8 mouse cellular contexts compared by ENCODE assay signal in genomic region chr1:91540271-91540826, GRCm38 (mm10). TPM values are rescaled to one million over a fixed set of nuclear protein-coding genes. Genes with fewer than 3 reads are reported as not detected.
DNase-seq lines count a peak whose midpoint lies in the region; ATAC-seq lines count a peak whose summit lies in the region.

Gene Asb1, plus strand, starts transcription at chr1:91540544.

- H3K4me1 ChIP-seq in hindbrain, embryonic 11.5 days (replicated peaks; ENCODE audit: control insufficient read depth, insufficient read depth, low read length): 0 out of 2 replicates have a peak, but pooled peaks cover 5% of the 10 kb centered on the region

- peaks cover 13% of the 10 kb centered on the region for H3K27me3 ChIP-seq in hindbrain, embryonic 11.5 days (ENCODE audit: control insufficient read depth, insufficient read depth, low read length)

- H3K4me3 ChIP-seq in hindbrain, embryonic 11.5 days (ENCODE audit: low read depth, low read length): peak within 1 kb of the TSS; percentile 78

- H3K9ac ChIP-seq in hindbrain, embryonic 11.5 days (ENCODE audit: low read depth, low read length): peak within 1 kb of the TSS; percentile 69

- H3K36me3 ChIP-seq in hindbrain, embryonic 11.5 days (ENCODE audit: control insufficient read depth, insufficient read depth, low read length): no peaks in the 10 kb centered on the region

- H3K9me3 ChIP-seq in hindbrain, embryonic 11.5 days (ENCODE audit: control insufficient read depth, low read length): no peaks in the 10 kb centered on the region

- peak within 1 kb of the TSS; percentile 80 for H3K4me2 ChIP-seq in hindbrain, embryonic 11.5 days (replicated peaks; ENCODE audit: low read depth, low read length)

- under 1% methylated on average over 41 of the region's 41 CpGs for WGBS in hindbrain, embryonic 11.5 days

- peak; percentile 99 for DNase-seq in Muller cell, postnatal 12 days (ENCODE audit: inconsistent ontology term)
- DNase-seq in cerebellum, adult 9-11 months: peak; percentile 93
- DNase-seq in frontal cortex, adult 2 months (ENCODE audit: extremely low spot score in 1 of 2, low spot score in 1 of 2): peak; percentile 94 to 95
- peak; percentile 100 for DNase-seq in hindbrain, embryonic 11.5 days (ENCODE audit: low spot score)
- DNase-seq in layer of hippocampus, postnatal 10 days (ENCODE audit: low spot score in 2 of 2): peak; percentile 85 to 91
- DNase-seq in lung, postnatal 10 days: peak; percentile 98
- peak; percentile 92 for DNase-seq in ovary, postnatal 36 days (ENCODE audit: low spot score)
- DNase-seq in thymus, postnatal 25 days: peak; percentile 88

- peak within 1 kb of the TSS; percentile 62 for H3K27ac ChIP-seq in hindbrain, embryonic 11.5 days (ENCODE audit: low read depth, low read length)

- peak; percentile 98 for ATAC-seq in hindbrain, embryonic 11.5 days (ENCODE audit: low FRiP score)

RNA-seq across cellular contexts. Expression of gene Asb1, which starts in this region (rescaled TPM):
- polyA plus RNA-seq in frontal cortex, adult 2 months (2012; rRNA removed): 20.1 and 20.8 TPM in 2 replicates
- polyA plus RNA-seq in hindbrain, embryonic 11.5 days (2014; fragmentation: Nextera tagmentation; extraction: Ambion mirVana): 10.1 and 11.9 TPM in 2 replicates
- 10 to 100 TPM; 47.0 to 49.1 TPM for total RNA-seq in layer of hippocampus, postnatal 10 days (2021)

Comparison
In these comparisons a context has a peak if more than half of its experiments do, and no peak if none do; other contexts are left out.
1. Peak in every context shown above with its lines: DNase-seq, ATAC-seq, H3K4me3 ChIP-seq and H3K27ac ChIP-seq.